Mouse (Mus musculus) cortical plate, adult 2 months (tissue): ENCODE measurements around the gene Galr3. TPM values are rescaled to one million over a fixed set of nuclear protein-coding genes. Genes with fewer than 3 reads are reported as not detected.

Source experiments
- H3K27ac ChIP-seq: fragments of 200-500 bp; 2 replicates; pipeline ENCODE4 v1.5.1; 2012; ENCODE audit warnings: low read length, control low read depth, inconsistent platforms; ENCODE audit not compliant: insufficient read depth
- H3K4me1 ChIP-seq: fragments of 200-500 bp; 2 replicates; pipeline ENCODE4 v1.6.1; 2011; ENCODE audit warnings: low read length; ENCODE audit not compliant: control insufficient read depth, insufficient read depth
- H3K4me3 ChIP-seq: fragments of 200-500 bp; 2 replicates; pipeline ENCODE4 v1.5.1; 2011; ENCODE audit warnings: mild to moderate bottlenecking, low read length, control low read depth; ENCODE audit not compliant: insufficient read depth
- CTCF ChIP-seq: fragments of 200-500 bp; IDR thresholded peaks from 2 replicates; pipeline ENCODE4 v1.5.1; 2011; ENCODE audit warnings: mild to moderate bottlenecking, control low read depth, low read length; ENCODE audit not compliant: insufficient read depth; ENCODE audit errors: extremely low read depth
- POLR2A ChIP-seq: fragments of 200-500 bp; IDR thresholded peaks from 2 replicates; pipeline ENCODE4 v1.6.1; 2011; ENCODE audit warnings: mild to moderate bottlenecking, low read length, control low read depth; ENCODE audit not compliant: insufficient read depth; ENCODE audit errors: extremely low read depth
- polyA plus RNA-seq: library from polyadenylated mRNA; depleted of rRNA; stranded (reverse); fragments of >200 nt; gene quantifications from 2 replicates; pipeline ENCODE4 v1.2.3, GENCODE M21; 2012; rRNA removed

Galr3 gene
- 0.26 and 0.38 TPM in 2 replicates for polyA plus RNA-seq

GRCm38 (mm10) chr15:79041585-79041984 is at the start of gene Galr3:
Galr3 (plus strand) TSS chr15:79041885.
- H3K4me3 ChIP-seq, result peak within 1 kb of the TSS; percentile 54
- no peak within 1 kb of the TSS for H3K27ac ChIP-seq
- 0 out of 2 replicates have a peak, but pooled peaks cover 2% of the 10 kb centered on the region for H3K4me1 ChIP-seq
- TF ChIP-seq POLR2A, result no peak
- TF ChIP-seq CTCF, result no peak

- no peak for TF ChIP-seq POLR2A
- no peak for TF ChIP-seq CTCF
- H3K4me1 ChIP-seq, result peaks cover 4% of the 10 kb centered on the region
- no peak overlapping the region for H3K27ac ChIP-seq
- H3K4me3 ChIP-seq, result no peak overlapping the region
Observed at GRCm38 (mm10) chr15:78992235-78992634, 49.5 kb upstream of the Galr3 start.

GRCm38 (mm10) chr15:78992925-78993324 is 48.8 kb upstream of the Galr3 start:
- TF ChIP-seq POLR2A, result no peak
- no peak for TF ChIP-seq CTCF
- Histone ChIP-seq H3K27ac (no peak overlapping the region), H3K4me1 (peaks cover 4% of the 10 kb centered on the region), H3K4me3 (no peak overlapping the region)

- Histone ChIP-seq H3K27ac (no peak overlapping the region), H3K4me3 (no peak overlapping the region), H3K4me1 (no peaks in the 10 kb centered on the region)
- no peak for TF ChIP-seq CTCF
- TF ChIP-seq POLR2A, result no peak
Observed at GRCm38 (mm10) chr15:78995916-78996315, 45.8 kb upstream of the Galr3 start.

GRCm38 (mm10) chr15:78996663-78997062 is 45.0 kb upstream of the Galr3 start:
- H3K27ac ChIP-seq, result no peak overlapping the region
- no peaks in the 10 kb centered on the region for H3K4me1 ChIP-seq
- no peak overlapping the region for H3K4me3 ChIP-seq
- TF ChIP-seq CTCF, result no peak
- TF ChIP-seq POLR2A, result no peak

GRCm38 (mm10) chr15:78998348-78998747 is 43.3 kb upstream of the Galr3 start:
- Histone ChIP-seq H3K27ac (no peak overlapping the region), H3K4me1 (no peaks in the 10 kb centered on the region), H3K4me3 (no peak overlapping the region)
- TF ChIP-seq POLR2A (no peak), CTCF (no peak)

GRCm38 (mm10) chr15:78999586-78999985 is 42.1 kb upstream of the Galr3 start:
- no peak overlapping the region for H3K27ac ChIP-seq
- no peak for TF ChIP-seq POLR2A
- no peak for TF ChIP-seq CTCF
- H3K4me3 ChIP-seq, result no peak overlapping the region
- H3K4me1 ChIP-seq, result no peaks in the 10 kb centered on the region

GRCm38 (mm10) chr15:79000357-79000791 is 41.3 kb upstream of the Galr3 start:
- H3K4me3 ChIP-seq, result no peak overlapping the region

GRCm38 (mm10) chr15:79001559-79001958 is 40.1 kb upstream of the Galr3 start:
- Histone ChIP-seq H3K27ac (no peak overlapping the region), H3K4me3 (no peak overlapping the region), H3K4me1 (no peaks in the 10 kb centered on the region)
- TF ChIP-seq POLR2A (no peak), CTCF (no peak)

More at GRCm38 (mm10) chr15:79000357-79000791, 41.3 kb upstream of the Galr3 start:
- TF ChIP-seq CTCF, result no peak
- TF ChIP-seq POLR2A, result no peak
- Histone ChIP-seq H3K4me1 (no peaks in the 10 kb centered on the region), H3K27ac (no peak overlapping the region)

- Histone ChIP-seq H3K27ac (no peak overlapping the region), H3K4me1 (no peaks in the 10 kb centered on the region), H3K4me3 (no peak overlapping the region)
- TF ChIP-seq POLR2A, result no peak
- no peak for TF ChIP-seq CTCF
Observed at GRCm38 (mm10) chr15:79002036-79002435, 39.6 kb upstream of the Galr3 start.

GRCm38 (mm10) chr15:79003079-79003478 is 38.6 kb upstream of the Galr3 start:
- Histone ChIP-seq H3K27ac (no peak overlapping the region), H3K4me1 (no peaks in the 10 kb centered on the region), H3K4me3 (no peak overlapping the region)
- TF ChIP-seq POLR2A (no peak), CTCF (no peak)

GRCm38 (mm10) chr15:79005581-79005980 is 36.1 kb upstream of the Galr3 start:
- Histone ChIP-seq H3K4me1 (no peaks in the 10 kb centered on the region), H3K4me3 (no peak overlapping the region), H3K27ac (no peak overlapping the region)
- TF ChIP-seq POLR2A (no peak), CTCF (no peak)
